Mouse (Mus musculus) stomach, postnatal 0 days (tissue): Measurements from ENCODE around the gene Retreg3. TPM values are rescaled to one million over a fixed set of nuclear protein-coding genes. Genes with fewer than 3 reads are reported as not detected.
"Not testable (repeated sequence)": the region's sequence is repeated elsewhere in the genome, so short reads cannot be mapped to it uniquely, and the experiment has no call there.

ENCODE experiments used
- ATAC-seq: fragments of 200-750 bp; cut with Nextera tagmentation; 2 replicates; pipeline ENCODE4 v1.8.0; 2017; ENCODE audit not compliant: low FRiP score, low TSS enrichment
- DNase-seq: peaks from one replicate; pipeline ENCODE4 v3.0.0-alpha.2; 2016; ENCODE audit warnings: low spot score
- H3K27ac ChIP-seq: fragments of 300-500 bp; sonication (generic); replicated peaks from 2 replicates; pipeline ENCODE4 v1.5.1; 2014; ENCODE audit warnings: mild to moderate bottlenecking, control low read depth
- H3K27me3 ChIP-seq: fragments of 300-500 bp; sonication (generic); 2 replicates; pipeline ENCODE4 v1.6.1; 2014; ENCODE audit warnings: low read length; ENCODE audit not compliant: control insufficient read depth, insufficient read depth
- H3K36me3 ChIP-seq: fragments of 300-500 bp; sonication (generic); 2 replicates; pipeline ENCODE4 v1.6.1; 2014; ENCODE audit warnings: low read length, mixed read lengths; ENCODE audit not compliant: control insufficient read depth, insufficient read depth
- H3K4me1 ChIP-seq: fragments of 300-500 bp; sonication (generic); replicated peaks from 2 replicates; pipeline ENCODE4 v1.6.1; 2014; ENCODE audit warnings: antibody characterized with exemption; ENCODE audit not compliant: control insufficient read depth, insufficient read depth
- H3K4me2 ChIP-seq: fragments of 300-500 bp; sonication (generic); replicated peaks from 2 replicates; pipeline ENCODE4 v1.6.1; 2014; ENCODE audit warnings: low read depth, mild to moderate bottlenecking, control low read depth, moderate library complexity
- H3K4me3 ChIP-seq: fragments of 300-500 bp; sonication (generic); 2 replicates; pipeline ENCODE4 v1.5.1; 2014; ENCODE audit warnings: low read depth, low read length, control low read depth
- H3K9ac ChIP-seq: fragments of 300-500 bp; sonication (generic); 2 replicates; pipeline ENCODE4 v1.6.1; 2014; ENCODE audit warnings: mild to moderate bottlenecking, low read length, control low read depth, mixed read lengths
- H3K9me3 ChIP-seq: fragments of 300-500 bp; sonication (generic); 2 replicates; pipeline ENCODE4 v1.6.1; 2016; ENCODE audit warnings: low read length; ENCODE audit not compliant: control insufficient read depth
- CTCF ChIP-seq: IDR thresholded peaks from 2 replicates; pipeline ENCODE4 v1.5.1; 2016; ENCODE audit warnings: antibody characterized with exemption, low read depth, mild to moderate bottlenecking, moderate library complexity
- EP300 ChIP-seq: optimal IDR thresholded peaks from 2 replicates; pipeline ENCODE3; 2016; ENCODE audit warnings: antibody characterized with exemption
- WGBS: fragments of 180-500 bp; shearing (Covaris S2); extraction: QIAGEN DNeasy Blood & Tissue Kit; methylation state at CpG from one replicate; pipeline ENCODE4 v1.1.7; 2014; 5-methylcytosine and 5-hydroxymethylcytosine counted together
- polyA plus RNA-seq: library from polyadenylated mRNA; unstranded; fragments of >200 nt; fragmentation: Nextera tagmentation; extraction: Ambion mirVana; gene quantifications from 2 replicates; pipeline ENCODE4 v1.2.1, GENCODE M21; 2015

Gene Retreg3
- polyA plus RNA-seq, 1 experiment from 2014 or later, result 16.1 TPM

GRCm38 (mm10) chr11:101128996-101129577, 9.4 kb upstream of the Retreg3 start:
- Histone ChIP-seq H3K9ac (no peak overlapping the region), H3K4me1 (peaks cover 3% of the 10 kb centered on the region; the same call in 1 of the 2 replicates), H3K27me3 (no peaks in the 10 kb centered on the region), H3K4me3 (no peak overlapping the region), H3K36me3 (peaks cover 7% of the 10 kb centered on the region), H3K4me2 (no peak overlapping the region), H3K27ac (no peak overlapping the region), H3K9me3 (no peaks in the 10 kb centered on the region)
- WGBS, result 80% methylated on average over 11 of the region's 11 CpGs
- TF ChIP-seq CTCF (no peak), EP300 (no peak)
- DNase-seq, result no peak
- peak; percentile 20; the same call in 1 of the 2 replicates for ATAC-seq

GRCm38 (mm10) chr11:101127075-101127474, 7.4 kb upstream of the Retreg3 start:
- H3K4me1 ChIP-seq, result peaks cover 3% of the 10 kb centered on the region; the same call in 1 of the 2 replicates
- no peak overlapping the region for H3K4me3 ChIP-seq
- H3K4me2 ChIP-seq, result no peak overlapping the region
- H3K9me3 ChIP-seq, result no peaks in the 10 kb centered on the region
- H3K9ac ChIP-seq, result no peak overlapping the region
- no peak for ATAC-seq
- 77% methylated on average over 1 of the region's 1 CpGs for WGBS
- no peak overlapping the region for H3K27ac ChIP-seq
- TF ChIP-seq EP300 (no peak), CTCF (peak; percentile 53)
- no peak for DNase-seq
- H3K36me3 ChIP-seq, result peaks cover 9% of the 10 kb centered on the region
- H3K27me3 ChIP-seq, result no peaks in the 10 kb centered on the region

- H3K9me3 ChIP-seq, H3K4me3 ChIP-seq, ATAC-seq, H3K9ac ChIP-seq, H3K4me1 ChIP-seq, H3K4me2 ChIP-seq, H3K36me3 ChIP-seq, DNase-seq, H3K27me3 ChIP-seq, H3K27ac ChIP-seq: not testable (repeated sequence)
- WGBS, result 97% methylated on average over 7 of the region's 9 CpGs
These were observed 5.3 kb upstream of the Retreg3 start for GRCm38 (mm10) chr11:101125008-101125407.

- H3K4me3 ChIP-seq, DNase-seq, H3K27ac ChIP-seq, H3K36me3 ChIP-seq, H3K4me2 ChIP-seq, H3K9me3 ChIP-seq, ATAC-seq, H3K27me3 ChIP-seq, H3K4me1 ChIP-seq, H3K9ac ChIP-seq: not testable (repeated sequence)
- whole genome bisulfite sequencing, result 90% methylated on average over 7 of the region's 8 CpGs
These were observed 4.8 kb upstream of the Retreg3 start for GRCm38 (mm10) chr11:101124494-101124893.

GRCm38 (mm10) chr11:101120545-101121188, 974 bp upstream of the Retreg3 start:
- Histone ChIP-seq H3K4me1 (peaks cover 13% of the 10 kb centered on the region), H3K27me3 (no peaks in the 10 kb centered on the region), H3K36me3 (0 out of 2 replicates have a peak, but pooled peaks cover 2% of the 10 kb centered on the region), H3K4me2 (peak overlapping the region; percentile 85), H3K4me3 (peak overlapping the region; percentile 55), H3K9ac (peak overlapping the region; percentile 68), H3K9me3 (no peaks in the 10 kb centered on the region), H3K27ac (peak overlapping the region; percentile 86)
- TF ChIP-seq CTCF (no peak), EP300 (no peak)
- ATAC-seq (no peak), DNase-seq (no peak)
- 18% methylated on average over 19 of the region's 19 CpGs for WGBS

GRCm38 (mm10) chr11:101119131-101119760, 447 bp downstream of the Retreg3 start:
- H3K9me3 ChIP-seq, result no peaks in the 10 kb centered on the region
- H3K4me2 ChIP-seq, result peak overlapping the region; percentile 86
- no peaks in the 10 kb centered on the region for H3K27me3 ChIP-seq
- TF ChIP-seq EP300 (no peak), CTCF (peak; percentile 63)
- DNase-seq (no peak), ATAC-seq (peak; percentile 79)
- H3K9ac ChIP-seq, result peak overlapping the region; percentile 94
- peak overlapping the region; percentile 88 for H3K4me3 ChIP-seq
- peaks cover 13% of the 10 kb centered on the region for H3K4me1 ChIP-seq
- H3K36me3 ChIP-seq, result 0 out of 2 replicates have a peak, but pooled peaks cover 2% of the 10 kb centered on the region
- H3K27ac ChIP-seq, result peak overlapping the region; percentile 92
- WGBS, result 0% methylated on average over 34 of the region's 39 CpGs
